Mouse (Mus musculus) mesoderm, embryonic 11.5 days (tissue): Measurements from ENCODE around the gene Rab14.

Experiments
- DNase-seq: peaks from one replicate; pipeline ENCODE4 v3.0.0-alpha.2; 2012; ENCODE audit warnings: low read depth, low spot score

Rab14 gene

DNA sequence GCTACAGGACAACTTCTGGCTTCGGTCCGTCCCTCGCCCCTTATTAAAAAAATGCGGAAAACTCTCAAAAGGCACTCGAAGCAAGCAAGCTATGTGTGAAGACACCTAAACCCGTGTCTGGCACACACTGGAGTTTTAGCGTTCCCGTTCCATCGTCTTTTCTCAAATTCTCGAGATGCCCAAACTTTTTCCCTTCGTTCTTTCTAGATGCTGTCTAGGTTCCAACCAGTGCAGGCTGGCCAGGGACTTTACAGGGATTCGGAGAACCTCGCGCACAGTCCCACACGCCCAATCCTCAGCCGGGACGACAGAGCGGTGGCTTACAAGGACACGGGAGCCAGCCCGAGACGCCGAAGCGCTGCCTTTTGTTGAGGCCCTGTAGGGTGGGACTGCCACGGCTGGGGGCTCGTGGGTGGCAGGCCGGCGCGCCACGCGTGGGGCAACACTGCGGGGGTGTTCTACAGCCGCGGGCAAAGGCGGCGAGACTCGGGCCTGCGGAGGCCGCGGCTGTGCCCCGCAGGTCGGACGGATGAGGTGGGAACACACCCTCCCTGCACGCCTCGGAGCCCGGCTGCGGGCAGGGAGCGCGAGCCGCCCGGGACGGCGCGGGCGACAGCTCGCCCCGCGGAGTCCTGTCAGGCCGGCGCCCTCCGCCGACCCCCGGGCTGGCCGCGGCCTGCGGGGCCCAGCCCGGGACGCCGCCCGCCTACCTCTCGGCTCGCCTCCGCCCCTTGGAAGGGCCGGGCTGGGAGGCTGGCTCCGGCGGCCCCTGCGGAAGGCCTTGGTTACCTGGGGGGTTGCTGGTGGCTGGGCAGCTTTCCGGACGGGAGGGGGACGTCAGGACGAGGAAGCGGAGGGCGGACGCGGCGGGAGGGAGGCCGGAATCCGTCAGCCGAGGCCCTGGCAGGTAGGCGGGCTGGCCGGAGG lies 686 bp downstream of the Rab14 start:
- peak; percentile 12 for DNase-seq

DNA sequence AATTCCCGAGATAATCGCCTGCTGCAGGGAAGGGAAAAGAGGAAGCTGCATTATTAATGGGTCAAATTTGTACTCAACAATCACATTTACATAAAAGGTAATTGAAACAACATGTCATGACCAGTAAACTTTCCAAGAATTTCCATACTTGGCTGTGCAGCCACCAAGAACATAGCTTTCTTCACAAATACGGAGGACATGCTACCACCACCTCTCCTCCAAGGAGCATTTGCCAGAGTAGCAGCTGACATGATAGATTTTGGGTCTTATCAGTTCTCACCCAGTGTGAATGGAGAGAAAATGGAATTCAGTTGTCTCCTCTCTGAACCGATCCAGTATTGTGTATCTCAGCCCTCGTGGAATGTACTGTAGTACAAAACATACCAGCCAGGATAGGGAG lies 1.4 kb downstream of the Rab14 start:
- DNase-seq: no peak

DNA sequence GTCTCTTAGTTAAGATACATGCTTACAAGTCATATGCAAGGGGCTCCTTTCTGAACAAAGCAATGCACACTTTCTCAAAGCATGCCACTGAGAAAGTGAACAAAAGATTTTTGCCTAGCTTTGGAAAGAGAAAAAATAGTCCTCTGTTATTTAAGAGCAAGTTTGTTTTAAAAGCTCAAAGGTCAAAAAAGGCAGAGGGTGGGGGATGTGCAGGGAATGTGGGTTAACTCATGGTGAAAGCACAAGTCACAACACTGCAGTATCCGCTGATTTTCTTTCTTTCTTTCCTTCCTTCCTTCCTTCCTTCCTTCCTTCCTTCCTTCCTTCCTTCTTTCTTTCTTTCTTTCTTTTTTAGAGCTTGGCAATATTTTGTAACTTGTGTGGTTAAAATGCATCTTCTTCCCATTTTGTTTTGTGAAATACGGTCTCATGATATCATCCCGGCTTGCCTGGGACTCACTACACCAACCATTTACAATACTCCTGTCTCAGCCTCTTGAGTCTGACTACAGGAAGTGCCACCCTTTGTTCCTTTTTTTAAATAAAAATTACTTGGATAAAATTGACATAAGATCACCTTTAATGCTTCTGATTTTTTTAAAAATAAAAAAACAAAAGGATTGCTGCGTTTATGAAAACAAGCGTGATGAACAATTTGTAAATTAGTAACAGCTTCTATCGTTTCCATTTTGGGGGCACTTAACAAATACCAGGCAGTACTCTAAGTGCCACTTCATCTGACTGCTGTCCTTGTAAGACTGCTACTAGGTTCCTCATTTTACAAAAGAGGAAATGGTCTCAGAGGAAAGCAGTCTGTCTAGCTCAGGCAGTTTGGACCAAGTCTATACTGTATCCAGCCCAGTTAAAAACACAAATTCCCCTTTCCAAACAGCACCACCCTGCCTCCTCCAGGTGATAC lies 5.0 kb downstream of the Rab14 start:
- DNase-seq: no peak

DNA sequence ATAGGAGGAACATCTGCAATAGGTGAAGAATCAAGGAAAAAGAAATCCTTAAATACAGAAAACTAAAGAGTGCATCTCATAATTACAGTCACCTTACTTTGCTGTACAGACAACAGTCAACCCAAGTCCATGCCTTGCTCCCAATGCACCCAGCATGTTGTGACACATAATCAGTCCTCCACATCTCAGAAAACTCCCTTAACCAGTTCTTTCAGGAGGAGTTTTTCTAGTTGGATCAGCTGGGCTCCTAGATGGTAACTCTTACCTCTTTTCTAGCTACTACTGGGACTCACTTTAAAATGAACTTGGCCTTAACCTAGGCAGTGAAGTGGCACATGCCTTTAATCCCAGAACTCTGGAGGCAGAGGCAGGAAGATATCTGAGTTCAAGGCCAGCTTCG lies 6.9 kb downstream of the Rab14 start:
- no peak for DNase-seq

DNA sequence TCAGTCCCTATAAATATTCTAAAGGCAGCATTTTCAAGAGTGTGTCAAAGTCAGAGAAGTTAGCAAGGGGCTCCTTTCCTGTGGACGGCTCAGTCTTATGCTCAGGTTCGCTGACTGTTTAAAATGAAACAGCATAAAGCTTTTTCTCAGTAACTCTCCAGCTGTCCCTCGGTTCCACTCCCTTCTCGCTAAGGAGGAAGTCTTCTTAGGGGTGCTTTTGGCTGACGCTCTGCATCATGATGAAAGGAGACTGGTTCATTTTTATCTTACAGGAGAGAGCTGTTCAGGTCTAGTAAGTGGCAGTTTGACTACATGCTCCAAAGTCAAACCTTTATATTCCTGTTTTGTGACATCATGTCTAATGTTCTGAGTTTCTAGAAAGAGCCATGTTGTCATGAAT lies 12.0 kb downstream of the Rab14 start:
- DNase-seq: no peak

DNA sequence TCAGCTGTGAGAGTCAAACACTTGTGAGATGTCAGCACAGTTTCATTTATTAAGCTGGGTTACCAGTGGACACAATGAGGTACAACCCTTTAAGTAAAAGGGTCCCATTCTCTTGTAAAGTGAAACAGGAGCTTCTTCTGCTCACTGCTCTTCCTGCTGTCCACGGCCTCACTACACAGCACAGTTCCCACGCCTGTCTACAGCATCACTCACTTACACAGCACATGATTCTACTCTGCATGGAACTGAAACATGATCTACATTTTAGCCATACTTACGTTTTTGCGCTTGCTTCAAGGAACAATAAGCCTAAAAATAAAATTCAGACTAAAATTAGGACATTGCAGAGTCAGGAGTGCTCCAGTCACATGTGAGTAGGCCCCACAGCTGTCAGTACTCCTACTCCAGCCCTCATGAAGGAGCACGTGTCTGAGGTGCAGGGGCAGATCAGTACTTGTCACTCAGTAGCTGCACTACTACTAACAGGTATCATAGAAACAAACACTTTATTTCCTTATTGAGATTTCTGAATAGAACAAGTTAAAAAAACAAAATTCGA lies 17.7 kb downstream of the Rab14 start:
- DNase-seq: no peak

DNA sequence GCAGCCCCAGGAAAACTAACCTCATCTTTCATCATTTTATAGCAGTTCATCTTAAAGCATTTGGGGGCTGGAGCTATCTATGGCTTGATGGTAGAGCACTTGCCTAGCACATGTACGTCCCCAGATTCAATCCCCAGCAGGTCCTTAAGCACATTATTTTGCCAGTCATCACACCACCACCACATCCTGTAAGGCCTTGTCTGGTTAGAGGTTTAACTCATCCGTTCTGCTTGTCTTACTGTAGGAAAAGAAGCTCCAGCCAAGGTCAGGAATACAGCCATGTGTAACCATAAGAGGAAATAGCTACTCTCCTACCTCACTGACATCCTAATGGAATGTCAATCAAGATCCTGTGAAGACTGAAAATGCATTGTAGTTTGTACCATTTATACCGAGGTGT lies 22.8 kb downstream of the Rab14 start:
- no peak for DNase-seq

DNA sequence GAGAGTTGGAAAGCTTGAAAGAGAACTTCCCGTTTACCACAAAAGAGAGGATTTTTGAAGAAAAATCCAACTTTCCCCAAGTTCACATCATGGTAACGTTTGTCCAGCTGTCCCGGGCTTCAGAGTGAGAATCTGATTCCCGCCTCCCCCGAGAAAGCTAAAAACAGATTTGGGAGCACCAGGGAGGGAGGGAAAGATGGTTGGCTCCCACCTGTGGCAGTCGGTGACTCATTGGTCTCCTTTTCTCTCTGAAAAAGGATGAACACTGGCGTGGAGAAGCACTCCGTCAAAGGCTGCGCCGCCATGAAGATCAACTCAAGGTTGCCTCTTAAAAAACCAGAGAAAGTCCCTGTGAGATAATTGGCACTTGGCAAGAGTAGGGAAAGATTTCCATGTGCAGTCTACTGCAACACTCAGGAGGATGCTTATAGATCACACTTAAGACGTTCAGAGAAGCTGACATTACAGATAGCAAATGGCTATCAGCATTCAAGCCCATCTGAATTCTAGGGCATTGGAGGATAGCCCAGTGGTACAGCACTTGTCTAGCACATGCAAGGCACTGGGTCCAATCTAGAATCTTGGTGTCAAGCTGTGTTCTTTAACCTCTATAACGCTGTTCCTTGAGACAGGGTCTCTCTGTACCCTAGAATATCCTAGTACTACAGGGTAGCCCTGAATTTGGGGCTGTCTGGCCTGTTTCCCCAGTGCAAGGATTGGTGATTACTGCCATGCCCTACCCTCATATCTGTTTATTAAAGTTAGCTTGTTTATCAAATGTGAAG lies 25.4 kb downstream of the Rab14 start:
- no peak for DNase-seq

DNA sequence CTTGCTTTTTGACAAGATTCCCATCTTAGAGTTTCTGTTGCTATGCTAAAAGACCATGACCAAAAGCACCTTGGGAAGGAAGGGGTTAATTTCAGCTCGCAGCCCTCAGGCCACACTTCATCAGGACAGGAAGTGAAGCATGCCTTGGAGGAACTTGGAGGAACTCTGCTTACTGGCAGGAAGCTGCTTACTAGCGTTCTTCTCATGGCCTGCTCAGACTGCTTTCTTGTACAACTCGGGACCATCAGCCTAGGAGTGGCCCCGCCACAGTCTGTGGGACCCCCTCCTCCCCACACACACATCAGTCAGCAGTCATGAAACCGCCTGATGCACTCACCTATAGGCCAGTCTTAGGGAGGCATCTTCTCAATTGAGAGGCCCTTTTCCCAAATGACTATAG lies 26.8 kb downstream of the Rab14 start:
- peak; percentile 14 for DNase-seq

DNA sequence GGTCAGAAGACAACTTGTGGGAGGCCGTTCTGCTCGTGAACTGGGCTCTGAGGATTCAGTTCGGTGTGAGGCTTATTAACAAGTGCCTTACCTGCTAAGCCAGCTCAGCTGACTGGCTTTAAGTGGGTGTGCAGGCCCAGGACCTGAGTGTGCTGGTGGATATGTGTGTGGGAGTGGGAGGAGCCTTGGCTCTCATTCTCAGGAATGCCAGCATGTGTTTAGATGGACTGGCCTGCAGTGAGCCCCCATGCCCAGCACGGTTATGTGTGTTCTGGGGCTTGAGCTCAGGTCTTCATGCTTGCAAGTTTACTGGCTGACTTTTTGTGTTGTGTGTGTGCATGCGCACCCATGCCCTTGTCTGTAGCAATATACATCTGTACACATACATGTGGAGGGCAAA lies 27.3 kb downstream of the Rab14 start:
- no peak for DNase-seq

DNA sequence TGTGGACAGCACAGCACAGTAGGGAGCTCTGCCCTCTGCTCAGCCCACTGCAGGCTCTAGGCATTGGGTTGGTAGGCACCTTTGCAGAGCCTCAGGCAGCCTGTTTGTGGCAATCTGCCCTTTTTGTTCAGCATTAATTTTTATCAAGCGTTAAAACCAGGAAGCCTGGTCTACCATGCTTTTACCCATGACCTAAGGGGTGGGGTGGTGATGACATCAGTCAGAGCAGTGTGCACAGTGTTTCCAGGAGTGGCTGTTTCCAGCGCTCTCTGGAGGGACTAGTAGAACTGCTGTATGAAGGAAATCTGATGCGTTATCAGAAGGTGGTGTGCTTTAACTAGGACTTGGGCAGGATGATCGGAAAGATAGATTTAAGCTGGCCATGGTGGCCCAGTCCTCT lies 28.7 kb downstream of the Rab14 start:
- no peak for DNase-seq

DNA sequence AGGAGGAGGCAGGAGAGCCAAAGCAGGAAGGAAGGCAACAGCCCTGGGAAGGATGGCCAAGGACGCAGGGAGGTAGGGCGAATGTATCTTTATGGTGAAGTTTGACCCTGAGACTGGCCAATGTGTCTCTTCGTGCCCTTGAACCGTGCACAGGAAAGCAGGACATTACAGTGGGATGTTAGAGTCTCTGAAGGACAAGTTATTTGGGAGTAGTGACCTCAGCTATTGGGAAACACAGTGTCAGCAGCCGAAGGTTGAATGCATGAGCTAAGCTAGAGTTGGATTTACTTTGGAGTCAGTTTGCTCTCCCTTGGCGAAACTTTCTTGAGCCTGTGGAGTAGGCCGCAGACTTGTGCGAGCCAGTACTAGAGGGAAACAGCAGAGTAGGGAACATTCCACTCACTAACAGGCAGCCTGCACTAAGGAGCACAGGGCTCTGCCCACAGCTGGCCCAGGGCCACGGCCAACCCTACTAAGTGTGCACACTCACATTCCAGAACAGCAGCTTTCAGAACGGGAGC lies 29.5 kb downstream of the Rab14 start:
- no peak for DNase-seq

DNA sequence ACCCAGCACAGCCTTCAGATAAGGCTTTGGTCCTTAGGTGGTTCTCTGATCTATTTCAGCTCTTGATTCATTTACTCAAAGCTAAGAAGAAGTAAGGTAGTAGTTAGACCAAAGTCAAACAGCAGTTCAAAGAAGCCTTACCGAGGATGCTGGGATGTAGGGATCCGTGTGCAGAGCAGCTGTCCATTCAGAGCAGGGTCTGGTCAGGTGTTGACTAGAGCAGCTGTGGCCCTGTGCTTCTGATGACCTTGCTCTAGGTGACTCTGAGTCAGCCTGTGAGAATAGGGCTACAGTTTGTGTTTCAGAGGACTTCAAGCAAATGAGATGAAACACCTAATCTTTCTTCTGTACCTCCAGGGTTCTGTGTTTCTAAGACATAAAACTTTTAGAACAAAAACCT lies 31.5 kb downstream of the Rab14 start:
- DNase-seq: no peak

DNA sequence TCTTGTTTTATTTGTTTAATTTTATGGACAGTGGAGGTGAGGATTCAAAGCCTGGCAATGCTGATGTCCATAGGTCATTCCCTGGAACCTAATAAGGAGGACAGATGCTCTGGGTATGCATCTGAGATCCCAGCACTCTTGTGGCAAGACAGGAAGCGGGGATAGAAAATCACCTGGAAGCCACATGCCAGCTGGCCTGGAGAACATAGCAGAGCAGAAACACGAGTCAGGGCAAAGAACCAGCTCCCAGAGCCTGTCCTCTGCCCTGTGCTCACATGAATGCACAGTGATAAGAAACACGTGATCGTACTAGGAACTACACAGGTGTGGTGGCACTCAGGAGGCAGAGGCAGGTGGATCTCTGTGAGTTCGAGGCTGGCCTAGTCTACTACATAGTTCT lies 34.1 kb downstream of the Rab14 start:
- DNase-seq: no peak

DNA sequence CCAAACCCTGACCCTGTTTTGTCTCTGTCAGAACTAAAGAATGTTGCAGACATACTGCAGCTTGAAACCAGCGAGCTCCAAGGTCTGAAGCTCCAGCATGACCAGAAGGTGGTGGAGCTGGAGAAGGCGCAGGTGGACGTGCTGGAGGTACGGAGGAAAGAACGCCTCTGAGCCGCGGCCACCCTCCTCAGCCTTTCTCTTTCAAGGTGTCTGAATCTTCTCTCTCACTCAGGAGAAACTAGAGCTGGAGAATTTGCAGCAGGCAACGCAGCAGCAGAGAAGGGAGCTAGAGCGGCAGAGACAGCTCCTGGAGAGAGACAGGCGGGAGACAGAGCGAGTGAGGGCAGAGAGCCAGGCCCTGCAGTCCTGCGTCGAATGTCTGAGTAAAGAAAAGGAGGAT lies 35.5 kb downstream of the Rab14 start:
- DNase-seq: no peak

DNA sequence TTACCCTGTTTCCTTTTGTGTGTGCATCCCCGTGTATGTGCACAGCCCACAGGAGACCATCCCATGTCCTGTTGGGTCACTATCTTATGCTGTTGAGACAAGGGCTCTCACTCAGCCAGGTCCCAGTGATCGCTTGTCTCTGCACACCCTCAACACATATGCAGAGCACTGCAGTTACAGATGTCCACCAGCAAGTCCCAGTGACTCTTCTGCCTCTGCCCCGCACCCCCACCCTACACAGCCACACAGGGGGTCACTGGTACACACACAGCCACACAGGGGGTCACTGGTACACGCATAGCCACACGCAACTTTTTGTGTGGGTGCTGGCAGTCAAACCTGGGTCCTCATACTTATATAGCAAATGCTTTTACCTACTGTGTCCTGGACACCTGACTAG lies 37.5 kb downstream of the Rab14 start:
- no peak for DNase-seq

DNA sequence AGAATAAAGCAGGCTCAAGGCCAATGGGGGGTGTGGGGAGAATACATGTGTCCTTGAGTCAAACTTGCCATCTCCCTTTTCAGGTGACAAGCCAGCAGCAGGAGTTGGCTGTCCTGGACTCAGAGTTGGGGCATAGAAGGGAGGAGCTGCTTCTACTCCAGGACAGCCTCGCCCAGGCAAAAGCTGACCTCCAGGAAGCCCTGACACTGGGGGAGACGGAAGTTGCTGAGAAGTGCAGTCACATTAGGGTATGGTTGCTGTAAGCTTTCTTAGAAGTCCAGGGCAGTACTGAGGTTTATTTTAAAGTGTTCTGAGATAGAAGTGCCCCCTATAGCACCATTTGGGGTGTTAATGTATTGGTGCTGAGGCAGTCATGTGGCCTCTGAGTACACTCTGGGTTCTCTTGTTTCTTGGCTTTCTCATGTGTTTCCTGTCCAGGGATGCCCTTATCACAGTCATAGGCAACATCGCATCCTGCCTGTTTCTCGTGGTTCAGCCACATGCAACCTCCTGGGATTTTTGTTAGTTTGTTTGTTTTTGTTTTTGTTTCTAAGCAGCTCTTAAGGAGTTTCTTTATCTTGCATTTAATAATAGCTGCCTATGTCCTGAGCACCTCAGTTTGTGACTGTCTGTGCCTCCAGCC lies 39.0 kb downstream of the Rab14 start:
- DNase-seq: no peak

DNA sequence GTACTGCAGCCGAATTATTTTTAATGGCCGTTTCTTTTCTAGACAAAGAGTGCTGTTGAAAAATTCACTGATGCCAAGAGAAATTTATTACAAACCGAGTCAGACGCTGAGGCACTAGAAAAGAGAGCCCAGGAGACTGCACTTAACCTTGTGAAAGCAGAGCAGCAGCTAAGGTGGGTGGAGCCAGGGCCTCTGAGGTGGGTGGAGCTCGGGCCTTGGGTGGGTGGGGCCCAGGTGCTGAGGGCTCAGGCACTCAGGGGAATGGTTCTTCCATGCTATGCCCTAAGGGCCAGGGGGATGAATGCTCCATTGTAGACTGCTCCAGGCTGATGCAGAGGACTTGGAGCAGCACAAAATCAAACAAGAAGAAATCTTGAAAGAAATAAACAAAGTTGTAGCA lies 40.7 kb downstream of the Rab14 start:
- DNase-seq: peak; percentile 4

DNA sequence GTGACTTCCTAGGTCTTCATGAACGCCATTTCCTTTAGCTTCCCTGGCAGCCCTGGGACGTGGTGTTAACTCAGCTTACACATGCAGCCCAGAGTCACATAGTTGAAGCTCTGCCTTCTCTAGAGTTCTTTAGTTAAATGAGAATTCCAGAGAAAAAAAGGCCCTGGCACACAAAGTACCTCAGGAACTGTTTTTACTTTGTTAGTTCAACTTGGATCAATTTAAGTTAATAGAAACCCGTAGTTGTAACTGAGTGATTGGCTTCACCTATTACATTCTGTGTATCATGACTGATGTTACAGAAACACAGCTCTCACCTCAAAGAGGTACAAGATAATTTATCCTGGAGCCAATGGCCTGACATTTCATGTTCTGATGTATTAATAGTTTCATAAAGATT lies 42.6 kb downstream of the Rab14 start:
- no peak for DNase-seq

DNA sequence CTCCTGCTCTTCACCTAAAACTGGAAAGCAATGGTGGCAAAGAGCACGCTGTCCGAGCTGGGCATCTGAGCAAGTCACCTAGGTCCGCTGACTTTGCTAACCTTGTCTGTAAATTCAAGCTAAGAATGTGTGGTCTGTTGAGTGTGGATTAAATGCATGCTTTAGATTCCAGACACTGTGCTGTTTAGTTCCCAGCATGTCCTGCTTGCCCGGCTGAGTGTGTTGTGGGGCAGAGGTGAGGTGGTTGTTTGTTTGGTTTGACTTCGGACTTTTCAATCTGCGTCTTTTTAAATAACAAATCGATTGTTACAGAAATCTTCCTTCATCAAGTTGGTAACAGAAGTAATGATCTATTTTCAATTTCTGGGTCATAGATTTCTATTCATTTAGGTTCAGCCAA lies 43.1 kb downstream of the Rab14 start:
- DNase-seq: no peak

DNA sequence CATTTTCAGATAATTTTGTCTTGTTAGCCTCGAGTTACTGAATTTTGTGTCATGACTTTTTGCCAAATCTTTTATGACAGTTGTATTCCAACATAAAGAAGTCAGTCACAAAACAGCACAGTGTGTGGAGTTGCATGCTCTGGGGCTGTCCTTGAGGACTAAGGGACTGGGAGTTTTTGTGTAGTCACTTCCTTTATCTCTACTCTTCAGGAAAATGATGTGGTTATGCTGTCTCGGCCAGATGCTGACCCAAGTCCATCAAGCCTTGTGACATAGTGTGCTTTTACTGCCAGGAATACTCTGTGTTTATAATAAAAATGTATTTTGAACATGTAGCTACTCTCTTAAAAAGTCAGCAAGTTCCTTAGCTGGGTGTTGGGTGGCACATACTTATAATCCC lies 43.9 kb downstream of the Rab14 start:
- DNase-seq: no peak
